Mouse (Mus musculus): ENCODE measurements around the gene Ube2o. TPM values are rescaled to one million over a fixed set of nuclear protein-coding genes. Genes with fewer than 3 reads are reported as not detected.
A peak's percentile ranks its signal among the peaks of the same experiment; 100 is the strongest.

Ube2o gene
- total and polyA plus RNA-seq, 2 experiments from 2014 or later = 5.2 to 34.8 TPM

DNA sequence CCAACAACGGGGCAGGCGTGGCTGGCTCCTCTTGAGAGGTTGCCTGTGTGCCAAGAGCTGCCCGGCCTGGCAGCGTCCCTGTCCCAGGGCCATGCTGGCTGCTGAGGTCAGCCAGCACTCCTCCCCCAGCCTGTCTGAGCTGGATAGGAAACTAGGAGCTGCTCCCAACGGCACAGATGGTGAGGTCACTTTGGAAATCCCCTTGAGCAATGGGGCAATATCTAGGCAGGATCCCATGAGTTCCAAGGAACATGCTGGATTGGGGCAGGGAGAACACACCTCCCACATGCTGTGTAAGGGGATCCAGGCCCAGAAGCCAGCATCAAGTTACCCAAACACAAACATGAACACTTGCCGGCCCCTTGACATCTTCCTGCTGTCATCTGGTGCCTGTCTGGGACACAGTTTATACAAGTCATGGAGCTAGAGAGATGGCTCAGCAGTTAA is 40.0 kb upstream of the Ube2o start:
- peak; percentile 81 for ATAC-seq (ENCODE audit: insufficient read depth, low read depth)
- Histone ChIP-seq H3K27ac (ENCODE audit: low read depth) (peak overlapping the region; percentile 91), H3K4me3 (ENCODE audit: low read depth, low read length) (no peak overlapping the region), H3K4me1 (ENCODE audit: control insufficient read depth, insufficient read depth) (peaks cover 66% of the 10 kb centered on the region), H3K9ac (replicated peaks; ENCODE audit: low read depth, low read length) (no peak overlapping the region), H3K36me3 (replicated peaks; ENCODE audit: control insufficient read depth, insufficient read depth, low read length) (no peaks in the 10 kb centered on the region), H3K4me2 (ENCODE audit: low read depth, low read length) (peak overlapping the region; percentile 30), H3K27me3 (ENCODE audit: control insufficient read depth, insufficient read depth, low read length) (no peaks in the 10 kb centered on the region), H3K9me3 (replicated peaks; ENCODE audit: control insufficient read depth, low read length) (no peaks in the 10 kb centered on the region)
- no peak for TF ChIP-seq CTCF (IDR thresholded peaks at IDR 0.05; ENCODE audit: low read depth)
- peak; percentile 31; the same call in 1 of the 2 replicates for TF ChIP-seq EP300 (IDR thresholded peaks at IDR 0.05; ENCODE audit: low read depth)
- WGBS = 11% methylated on average over 6 of the region's 6 CpGs
- DNase-seq (ENCODE audit: low spot score) = peak; percentile 89

DNA sequence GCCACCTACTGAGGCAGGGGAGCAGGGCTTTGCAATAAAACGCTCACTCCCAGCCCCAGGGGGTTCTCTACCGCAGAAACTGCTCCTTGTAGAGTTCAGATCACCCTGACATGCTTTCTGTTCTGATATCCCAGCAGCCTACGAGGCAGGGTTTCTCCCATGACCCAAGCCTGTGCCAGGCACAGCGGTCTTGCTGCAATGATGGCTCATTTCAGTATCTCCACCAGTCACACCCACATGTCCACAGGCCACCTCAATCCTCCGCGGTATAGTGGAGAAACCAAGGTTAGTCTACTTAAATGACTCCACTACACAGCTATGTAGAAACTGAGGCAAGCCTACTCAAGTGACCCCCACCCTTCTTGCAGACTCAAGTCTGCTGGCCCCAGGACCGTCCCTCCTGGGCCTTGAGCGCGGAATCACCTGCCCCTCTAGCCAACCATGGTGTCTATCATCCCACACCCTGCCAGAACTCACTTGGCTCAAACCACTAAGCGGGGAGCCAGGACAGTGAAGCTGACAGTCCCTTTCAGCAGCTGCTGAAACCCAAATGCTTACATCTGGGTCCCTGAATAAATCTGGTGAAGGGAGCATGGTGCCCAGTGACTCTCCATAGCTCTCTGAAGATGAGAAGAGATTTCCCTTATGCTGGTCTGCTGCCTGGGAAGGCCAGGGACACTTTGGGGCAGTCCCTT is 39.5 kb upstream of the Ube2o start:
- Histone ChIP-seq H3K4me2 (ENCODE audit: low read depth, low read length) (peak overlapping the region; percentile 30), H3K4me3 (ENCODE audit: low read depth, low read length) (no peak overlapping the region), H3K9ac (replicated peaks; ENCODE audit: low read depth, low read length) (peak overlapping the region; percentile 23; the same call in 1 of the 2 replicates)

GRCm38 (mm10) chr11:116620073-116620472 is 38.8 kb upstream of the Ube2o start:
- no peak for TF ChIP-seq CTCF (IDR thresholded peaks at IDR 0.05; ENCODE audit: low read depth)
- H3K4me1 ChIP-seq (ENCODE audit: control insufficient read depth, insufficient read depth) = peaks cover 72% of the 10 kb centered on the region
- peak overlapping the region; percentile 91 for H3K27ac ChIP-seq (ENCODE audit: low read depth)
- DNase-seq (ENCODE audit: low spot score) (no peak), ATAC-seq (ENCODE audit: insufficient read depth, low read depth) (no peak)
- H3K4me2 ChIP-seq (ENCODE audit: low read depth, low read length) = 0 out of 2 replicates have a peak overlapping the region, but pooled peaks have one; percentile 16
- 24% methylated on average over 9 of the region's 9 CpGs for WGBS
- no peaks in the 10 kb centered on the region for H3K27me3 ChIP-seq (ENCODE audit: control insufficient read depth, insufficient read depth, low read length)
- no peak overlapping the region for H3K4me3 ChIP-seq (ENCODE audit: low read depth, low read length)
- H3K36me3 ChIP-seq (replicated peaks; ENCODE audit: control insufficient read depth, insufficient read depth, low read length) = no peaks in the 10 kb centered on the region
- no peaks in the 10 kb centered on the region for H3K9me3 ChIP-seq (replicated peaks; ENCODE audit: control insufficient read depth, low read length)
- H3K9ac ChIP-seq (replicated peaks; ENCODE audit: low read depth, low read length) = peak overlapping the region; percentile 23; the same call in 1 of the 2 replicates

More for the DNA sequence above, 39.5 kb upstream of the Ube2o start:
- Histone ChIP-seq H3K36me3 (replicated peaks; ENCODE audit: control insufficient read depth, insufficient read depth, low read length) (no peaks in the 10 kb centered on the region), H3K27ac (ENCODE audit: low read depth) (peak overlapping the region; percentile 91), H3K4me1 (ENCODE audit: control insufficient read depth, insufficient read depth) (peaks cover 72% of the 10 kb centered on the region), H3K9me3 (replicated peaks; ENCODE audit: control insufficient read depth, low read length) (no peaks in the 10 kb centered on the region), H3K27me3 (ENCODE audit: control insufficient read depth, insufficient read depth, low read length) (no peaks in the 10 kb centered on the region)
- 52% methylated on average over 10 of the region's 10 CpGs for WGBS
- DNase-seq (ENCODE audit: low spot score) (peak; percentile 51), ATAC-seq (ENCODE audit: insufficient read depth, low read depth) (peak; percentile 52)
- TF ChIP-seq EP300 (IDR thresholded peaks at IDR 0.05; ENCODE audit: low read depth) = no peak
- TF ChIP-seq CTCF (IDR thresholded peaks at IDR 0.05; ENCODE audit: low read depth) = no peak

- Histone ChIP-seq H3K4me2 (ENCODE audit: low read depth, low read length) (no peak overlapping the region), H3K36me3 (replicated peaks; ENCODE audit: control insufficient read depth, insufficient read depth, low read length) (no peaks in the 10 kb centered on the region), H3K4me3 (ENCODE audit: low read depth, low read length) (no peak overlapping the region), H3K4me1 (ENCODE audit: control insufficient read depth, insufficient read depth) (peaks cover 72% of the 10 kb centered on the region), H3K9me3 (replicated peaks; ENCODE audit: control insufficient read depth, low read length) (no peaks in the 10 kb centered on the region), H3K27ac (ENCODE audit: low read depth) (no peak overlapping the region), H3K9ac (replicated peaks; ENCODE audit: low read depth, low read length) (no peak overlapping the region), H3K27me3 (ENCODE audit: control insufficient read depth, insufficient read depth, low read length) (no peaks in the 10 kb centered on the region)
- ATAC-seq (ENCODE audit: insufficient read depth, low read depth) = no peak
- TF ChIP-seq CTCF (IDR thresholded peaks at IDR 0.05; ENCODE audit: low read depth) = no peak
- TF ChIP-seq EP300 (IDR thresholded peaks at IDR 0.05; ENCODE audit: low read depth) = no peak
- DNase-seq (ENCODE audit: low spot score) = no peak
- 84% methylated on average over 8 of the region's 8 CpGs for whole genome bisulfite sequencing
These were observed 38.3 kb upstream of the Ube2o start for GRCm38 (mm10) chr11:116619561-116619960.

- Histone ChIP-seq H3K4me2 (ENCODE audit: low read depth, low read length) (no peak overlapping the region), H3K36me3 (replicated peaks; ENCODE audit: control insufficient read depth, insufficient read depth, low read length) (no peaks in the 10 kb centered on the region), H3K9ac (replicated peaks; ENCODE audit: low read depth, low read length) (no peak overlapping the region), H3K27ac (ENCODE audit: low read depth) (no peak overlapping the region), H3K9me3 (replicated peaks; ENCODE audit: control insufficient read depth, low read length) (no peaks in the 10 kb centered on the region), H3K4me1 (ENCODE audit: control insufficient read depth, insufficient read depth) (peaks cover 76% of the 10 kb centered on the region), H3K4me3 (ENCODE audit: low read depth, low read length) (no peak overlapping the region), H3K27me3 (ENCODE audit: control insufficient read depth, insufficient read depth, low read length) (no peaks in the 10 kb centered on the region)
- ATAC-seq (ENCODE audit: insufficient read depth, low read depth) (no peak), DNase-seq (ENCODE audit: low spot score) (no peak)
- TF ChIP-seq CTCF (IDR thresholded peaks at IDR 0.05; ENCODE audit: low read depth) = no peak
- no peak for TF ChIP-seq EP300 (IDR thresholded peaks at IDR 0.05; ENCODE audit: low read depth)
- 91% methylated on average over 7 of the region's 7 CpGs for WGBS
These were observed 37.9 kb upstream of the Ube2o start for GRCm38 (mm10) chr11:116619156-116619555.

Data from heart, postnatal 0 days (tissue).